Mouse (Mus musculus) megakaryocyte-erythroid progenitor cell, adult 5-6 weeks (primary cell): ENCODE measurements at regions not wholly inside any gene's neighbourhood (a gene's known extent, or its start where the extent isn't known, plus 50 kb on each side); places are given as distances from the start of the nearest gene placed in this dataset.

Experiments used
- ATAC-seq: replicated peaks from 2 replicates; pipeline ENCODE4 v1.8.0; 2016; ENCODE audit warnings: mild to moderate bottlenecking, inconsistent platforms; ENCODE audit not compliant: severe bottlenecking, poor library complexity, low FRiP score, low TSS enrichment

DNA sequence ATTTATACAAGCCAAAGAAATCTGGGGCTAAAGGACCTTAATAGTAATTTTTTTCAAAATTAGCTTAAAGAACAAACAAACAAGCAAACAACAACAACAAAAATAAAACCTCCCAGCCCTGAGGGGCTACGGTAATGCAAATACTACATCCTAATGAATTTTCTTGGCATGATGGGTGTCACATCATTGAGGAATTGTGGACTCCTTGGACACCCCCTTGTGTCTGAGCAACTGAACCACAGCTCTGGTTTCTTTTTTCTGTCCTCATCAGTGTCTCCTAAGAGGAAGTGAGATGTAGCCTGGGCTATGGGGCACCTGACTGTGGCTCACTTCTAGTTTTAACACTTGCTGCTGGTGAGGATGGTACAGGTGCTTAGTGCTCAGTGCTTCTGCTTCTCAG, 184.2 kb downstream of the Fam169b start:
- no peak for ATAC-seq

- ATAC-seq, result no peak
Measured at GRCm38 (mm10) chr7:68455451-68455850, 181.8 kb downstream of the Fam169b start.

- no peak for ATAC-seq
Measured at GRCm38 (mm10) chr7:68453028-68453692, 179.5 kb downstream of the Fam169b start.

DNA sequence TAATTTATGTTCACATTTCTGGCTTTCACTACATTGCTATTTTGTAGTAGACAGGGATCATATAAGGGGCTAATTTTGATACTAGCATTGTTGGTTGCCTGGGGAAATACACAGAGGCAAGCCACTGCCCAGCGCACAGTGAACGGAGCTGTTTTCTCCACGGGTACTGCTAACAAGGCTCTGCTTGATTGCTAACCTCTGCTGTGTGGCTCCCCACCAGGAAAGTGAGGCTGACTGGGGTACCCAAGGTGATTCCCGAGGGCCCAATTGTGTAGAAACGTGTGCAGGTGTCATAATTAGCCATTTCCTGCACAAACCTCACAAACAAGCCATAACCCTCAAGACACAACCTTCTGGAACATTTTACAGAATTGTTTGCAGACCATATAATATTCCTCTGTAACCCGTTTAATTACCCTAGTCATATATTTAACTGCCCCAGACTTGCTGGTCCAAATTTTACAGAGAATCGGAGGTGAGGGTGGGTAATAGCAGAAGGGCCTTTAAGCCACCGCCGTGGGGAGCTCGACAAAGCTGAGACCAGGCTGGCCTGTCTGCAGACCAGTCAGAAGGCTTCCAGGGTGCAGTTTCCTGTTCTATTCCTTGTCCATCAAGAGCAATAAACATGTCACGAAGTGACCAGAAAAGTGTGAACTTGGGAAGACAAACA, 170.9 kb downstream of the Fam169b start:
- ATAC-seq, result no peak

DNA sequence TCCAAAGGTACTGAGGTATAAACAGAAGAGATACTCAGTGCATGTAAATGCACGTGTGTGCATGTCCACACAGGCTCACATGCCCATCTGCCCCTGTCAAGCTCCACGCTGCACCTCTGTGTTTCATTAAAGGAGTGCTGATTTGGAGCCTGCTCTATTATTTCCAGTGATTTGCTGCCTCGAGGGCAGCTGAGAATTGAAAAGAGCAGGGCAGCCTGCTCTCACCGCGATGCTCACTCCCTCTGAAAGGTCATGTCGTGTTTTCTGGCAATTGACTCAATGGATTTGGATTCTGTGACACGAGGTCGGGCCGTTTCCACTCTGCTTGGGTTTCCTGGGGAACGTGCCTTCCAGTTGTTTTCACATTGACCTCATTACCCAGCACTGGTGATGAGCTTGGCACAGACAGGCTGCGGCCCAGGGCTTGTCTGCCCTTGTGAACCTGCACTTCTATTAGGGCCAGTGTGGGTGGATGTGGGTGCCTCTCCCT, 167.1 kb downstream of the Fam169b start:
- no peak for ATAC-seq

GRCm38 (mm10) chr7:68428946-68429345, 155.3 kb downstream of the Fam169b start:
- ATAC-seq, result no peak

GRCm38 (mm10) chr7:68415890-68416289, 142.3 kb downstream of the Fam169b start:
- no peak for ATAC-seq

- ATAC-seq, result no peak
Measured at GRCm38 (mm10) chr7:68412786-68413185, 139.1 kb downstream of the Fam169b start.
